8 mouse cellular contexts compared by ENCODE assay signal in the genomic region with DNA sequence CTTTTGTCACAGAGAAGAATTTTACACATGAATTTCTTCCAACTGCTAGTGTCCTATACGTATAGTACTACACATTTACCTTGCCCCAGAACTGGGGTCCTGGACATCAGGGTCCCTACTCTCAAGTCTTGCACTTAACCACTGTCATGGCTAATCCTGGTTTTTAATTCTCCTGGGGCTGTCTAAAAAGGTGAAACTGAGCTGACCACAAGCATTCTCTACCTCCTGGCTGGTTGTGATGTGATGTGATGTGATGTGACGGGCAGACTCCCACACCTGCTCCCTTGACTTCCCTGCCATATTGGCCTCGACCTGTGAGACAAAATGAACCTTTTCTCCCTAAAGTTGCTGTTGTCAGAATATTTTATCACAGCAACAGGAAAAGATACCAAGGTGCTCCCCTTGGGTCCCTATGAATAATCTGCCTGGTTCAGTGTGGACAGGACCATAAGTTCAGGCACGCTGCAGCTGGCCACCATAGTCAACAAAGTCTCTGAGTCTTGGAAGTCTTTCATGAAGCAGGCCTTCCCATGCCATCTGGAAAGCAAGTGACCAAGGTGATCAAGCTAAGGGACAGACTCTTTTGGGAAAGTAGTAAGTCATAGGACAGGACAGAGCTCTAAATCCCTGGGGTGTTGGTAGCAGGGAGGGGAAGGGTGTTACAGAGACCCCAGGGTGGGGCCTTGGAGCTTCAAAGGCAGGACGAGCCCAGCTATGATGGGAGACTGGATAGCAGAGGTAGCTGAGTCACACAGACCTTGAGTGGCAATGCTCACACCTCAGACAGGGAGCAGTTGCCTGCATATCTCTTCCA. TPM values are rescaled to one million over a fixed set of nuclear protein-coding genes. Genes with fewer than 3 reads are reported as not detected.
DNase-seq lines count a peak whose midpoint lies in the region; ATAC-seq and TF ChIP-seq lines count a peak whose summit lies in the region.

No protein-coding gene starts in this region.

- peak overlapping the region; percentile 54 for H3K4me2 ChIP-seq in embryonic facial prominence, embryonic 14.5 days (ENCODE audit: low read depth, low read length)
- H3K4me2 ChIP-seq in neural tube, embryonic 12.5 days (replicated peaks): peak overlapping the region; percentile 51

- peaks cover 18% of the 10 kb centered on the region for H3K4me1 ChIP-seq in embryonic facial prominence, embryonic 14.5 days (ENCODE audit: control insufficient read depth, insufficient read depth, low read length)
- peaks cover 28% of the 10 kb centered on the region for H3K4me1 ChIP-seq in limb, embryonic 10.5 days
- peaks cover 22% of the 10 kb centered on the region for H3K4me1 ChIP-seq in neural tube, embryonic 12.5 days

- peak overlapping the region; percentile 95; the same call in 1 of the 2 replicates for H3K27ac ChIP-seq in left cerebral cortex, adult 2 months
- peak overlapping the region; percentile 95; the same call in 1 of the 2 replicates for H3K27ac ChIP-seq in embryonic facial prominence, embryonic 14.5 days (replicated peaks; ENCODE audit: low read depth, low read length)
- H3K27ac ChIP-seq in limb, embryonic 10.5 days: peak overlapping the region; percentile 99
- 0 out of 2 replicates have a peak overlapping the region, but pooled peaks have one; percentile 15 for H3K27ac ChIP-seq in neural tube, embryonic 12.5 days

- 70% methylated on average over 5 of the region's 5 CpGs for whole genome bisulfite sequencing in embryonic facial prominence, embryonic 14.5 days
- WGBS in limb, embryonic 10.5 days: 72% methylated on average over 5 of the region's 5 CpGs
- 70% methylated on average over 5 of the region's 5 CpGs for WGBS in neural tube, embryonic 12.5 days

- no peak for ATAC-seq in embryonic facial prominence, embryonic 14.5 days (ENCODE audit: low read depth)
- peak; percentile 26; the same call in 1 of the 2 replicates for ATAC-seq in neural tube, embryonic 12.5 days (ENCODE audit: low FRiP score, low read depth)
- ATAC-seq in activated CD4-positive, CD25-positive, alpha-beta regulatory T cell, adult 4 months: no peak

- peak overlapping the region; percentile 89 for H3K4me3 ChIP-seq in left cerebral cortex, adult 2 months
- H3K4me3 ChIP-seq in embryonic facial prominence, embryonic 14.5 days (ENCODE audit: low read depth, low read length): peak overlapping the region; percentile 88
- peak overlapping the region; percentile 97 for H3K4me3 ChIP-seq in limb, embryonic 10.5 days
- H3K4me3 ChIP-seq in neural tube, embryonic 12.5 days: peak overlapping the region; percentile 94

- DNase-seq in left cerebral cortex, adult 2 months (ENCODE audit: extremely low spot score in 1 of 2, low spot score in 2 of 2): no peak
- no peak for DNase-seq in left cerebral cortex, postnatal 14 days (ENCODE audit: low spot score in 2 of 2)
- no peak for DNase-seq in embryonic facial prominence, embryonic 14.5 days (ENCODE audit: low spot score)
- no peak for DNase-seq in limb, embryonic 10.5 days (ENCODE audit: low spot score)
- no peak for DNase-seq in kidney, adult 18-20 months
- DNase-seq in ovary, postnatal 14 days (ENCODE audit: low spot score): no peak

- H3K9me3 ChIP-seq in embryonic facial prominence, embryonic 14.5 days (ENCODE audit: control insufficient read depth, low read length): no peaks in the 10 kb centered on the region
- no peaks in the 10 kb centered on the region for H3K9me3 ChIP-seq in limb, embryonic 10.5 days (replicated peaks)
- no peaks in the 10 kb centered on the region for H3K9me3 ChIP-seq in neural tube, embryonic 12.5 days

- H3K36me3 ChIP-seq in embryonic facial prominence, embryonic 14.5 days (ENCODE audit: control insufficient read depth, insufficient read depth, low read length): no peaks in the 10 kb centered on the region
- peaks cover 12% of the 10 kb centered on the region for H3K36me3 ChIP-seq in limb, embryonic 10.5 days
- no peaks in the 10 kb centered on the region for H3K36me3 ChIP-seq in neural tube, embryonic 12.5 days

- no peaks in the 10 kb centered on the region for H3K27me3 ChIP-seq in embryonic facial prominence, embryonic 14.5 days (replicated peaks; ENCODE audit: control insufficient read depth, insufficient read depth, low read length)
- no peaks in the 10 kb centered on the region for H3K27me3 ChIP-seq in limb, embryonic 10.5 days (ENCODE audit: low read depth, poor library complexity, severe bottlenecking)
- H3K27me3 ChIP-seq in neural tube, embryonic 12.5 days (replicated peaks): no peaks in the 10 kb centered on the region

- intact Hi-C loops in left cerebral cortex, adult 2 months (cut with DNase I): loop anchor here (5.0 kb wide), 1 partner anchor 189 kb away; a partner anchor contains a TSS
- intact Hi-C loops in left cerebral cortex, postnatal 14 days (cut with DNase I): no loop called here

- no peak for TF ChIP-seq CTCF in left cerebral cortex, adult 2 months (IDR thresholded peaks at IDR 0.05)

- H3K9ac ChIP-seq in embryonic facial prominence, embryonic 14.5 days (ENCODE audit: low read depth, low read length): no peak overlapping the region; the same call in 1 of the 2 replicates
- no peak overlapping the region for H3K9ac ChIP-seq in neural tube, embryonic 12.5 days

RNA-seq across cellular contexts. Expression of a gene that starts 1.1 kb away (rescaled TPM):
- total RNA-seq in left cerebral cortex, adult 2 months (2021): 10 to 100 TPM; 76.0 to 85.1 TPM
- total RNA-seq in left cerebral cortex, postnatal 14 days (2021): 10 to 100 TPM; 71.8 to 80.5 TPM
- polyA plus RNA-seq in embryonic facial prominence, embryonic 14.5 days (2014; fragmentation: Nextera tagmentation; extraction: Ambion mirVana): 55.5 and 58.9 TPM in 2 replicates
- 68.5 and 82.4 TPM in 2 replicates for polyA plus RNA-seq in limb, embryonic 10.5 days (2016; fragmentation: Nextera tagmentation; extraction: Ambion mirVana)
- polyA plus RNA-seq in neural tube, embryonic 12.5 days (2016; fragmentation: Nextera tagmentation; extraction: Ambion mirVana): 70.7 and 74.0 TPM in 2 replicates
- 10 to 100 TPM; 63.1 to 63.2 TPM for polyA plus RNA-seq in activated CD4-positive, CD25-positive, alpha-beta regulatory T cell, adult 4 months (2017; shearing (Covaris generic))

Comparison
In these comparisons a context has a peak if more than half of its experiments do, and no peak if none do; other contexts are left out.
1. H3K27ac ChIP-seq: peak in every context shown above with its lines; median percentile 99 in limb, embryonic 10.5 days; 95 in left cerebral cortex, adult 2 months; 95 in embryonic facial prominence, embryonic 14.5 days; 15 in neural tube, embryonic 12.5 days.